Mouse (Mus musculus): ENCODE results near the gene Mmp28. TPM values are rescaled to one million over a fixed set of nuclear protein-coding genes. Genes with fewer than 3 reads are reported as not detected.

The Mmp28 gene
- 0.26 and 0.52 TPM in 2 replicates for polyA plus RNA-seq (2011; ENCODE audit: insufficient read depth, insufficient read length, low read depth, missing spikeins)

- no peaks in the 10 kb centered on the region for H3K36me3 ChIP-seq (ENCODE audit: control insufficient read depth, insufficient read depth, low read length, poor library complexity, severe bottlenecking)
- H3K27me3 ChIP-seq (ENCODE audit: control insufficient read depth, insufficient read depth, low read length, poor library complexity, severe bottlenecking), result peaks cover 3% of the 10 kb centered on the region; the same call in 1 of the 2 replicates
- peak within 1 kb of the TSS; percentile 42 for H3K9ac ChIP-seq (ENCODE audit: low read depth, poor library complexity, severe bottlenecking)
- peak within 1 kb of the TSS; percentile 63 for H3K4me3 ChIP-seq (ENCODE audit: low read depth, low read length)
- TF ChIP-seq POLR2A (IDR thresholded peaks at IDR 0.05; ENCODE audit: insufficient read depth, low read length) (no peak), EP300 (IDR thresholded peaks at IDR 0.05; ENCODE audit: insufficient read depth, low read depth, low read length) (no peak), CTCF (IDR thresholded peaks at IDR 0.05; ENCODE audit: low read depth, low read length) (no peak)
- peaks cover 2% of the 10 kb centered on the region for H3K4me1 ChIP-seq (ENCODE audit: control insufficient read depth, insufficient read depth, low read length)
- H3K27ac ChIP-seq (ENCODE audit: insufficient read depth, low read length), result no peak within 1 kb of the TSS
- H3K9me3 ChIP-seq (replicated peaks; ENCODE audit: control insufficient read depth, insufficient read depth, low read length, poor library complexity, severe bottlenecking), result no peaks in the 10 kb centered on the region
These were observed at the start of gene Mmp28 for GRCm38 (mm10) chr11:83462711-83463244. TSS of gene Mmp28 (minus strand) at chr11:83463071.

GRCm38 (mm10) chr11:83509521-83509920 is 46.6 kb upstream of the Mmp28 start:
- Histone ChIP-seq H3K9ac (ENCODE audit: low read depth, poor library complexity, severe bottlenecking) (no peak overlapping the region), H3K4me1 (ENCODE audit: control insufficient read depth, insufficient read depth, low read length) (no peaks in the 10 kb centered on the region), H3K27me3 (ENCODE audit: control insufficient read depth, insufficient read depth, low read length, poor library complexity, severe bottlenecking) (no peaks in the 10 kb centered on the region), H3K27ac (ENCODE audit: insufficient read depth, low read length) (no peak overlapping the region), H3K36me3 (ENCODE audit: control insufficient read depth, insufficient read depth, low read length, poor library complexity, severe bottlenecking) (peaks cover 29% of the 10 kb centered on the region), H3K4me3 (ENCODE audit: low read depth, low read length) (no peak overlapping the region), H3K9me3 (replicated peaks; ENCODE audit: control insufficient read depth, insufficient read depth, low read length, poor library complexity, severe bottlenecking) (no peaks in the 10 kb centered on the region)
- TF ChIP-seq CTCF (IDR thresholded peaks at IDR 0.05; ENCODE audit: low read depth, low read length), result no peak
- no peak for TF ChIP-seq EP300 (IDR thresholded peaks at IDR 0.05; ENCODE audit: insufficient read depth, low read depth, low read length)
- TF ChIP-seq POLR2A (IDR thresholded peaks at IDR 0.05; ENCODE audit: insufficient read depth, low read length), result no peak

- TF ChIP-seq POLR2A (IDR thresholded peaks at IDR 0.05; ENCODE audit: insufficient read depth, low read length), result no peak
- TF ChIP-seq EP300 (IDR thresholded peaks at IDR 0.05; ENCODE audit: insufficient read depth, low read depth, low read length), result no peak
- no peak for TF ChIP-seq CTCF (IDR thresholded peaks at IDR 0.05; ENCODE audit: low read depth, low read length)
- no peaks in the 10 kb centered on the region for H3K27me3 ChIP-seq (ENCODE audit: control insufficient read depth, insufficient read depth, low read length, poor library complexity, severe bottlenecking)
- no peaks in the 10 kb centered on the region for H3K9me3 ChIP-seq (replicated peaks; ENCODE audit: control insufficient read depth, insufficient read depth, low read length, poor library complexity, severe bottlenecking)
- peaks cover 67% of the 10 kb centered on the region for H3K36me3 ChIP-seq (ENCODE audit: control insufficient read depth, insufficient read depth, low read length, poor library complexity, severe bottlenecking)
- H3K4me3 ChIP-seq (ENCODE audit: low read depth, low read length), result no peak overlapping the region
- H3K4me1 ChIP-seq (ENCODE audit: control insufficient read depth, insufficient read depth, low read length), result no peaks in the 10 kb centered on the region
- H3K9ac ChIP-seq (ENCODE audit: low read depth, poor library complexity, severe bottlenecking), result no peak overlapping the region
- H3K27ac ChIP-seq (ENCODE audit: insufficient read depth, low read length), result no peak overlapping the region
These were observed 41.4 kb upstream of the Mmp28 start for GRCm38 (mm10) chr11:83504308-83504707.

GRCm38 (mm10) chr11:83495571-83495970 is 32.7 kb upstream of the Mmp28 start:
- TF ChIP-seq CTCF (IDR thresholded peaks at IDR 0.05; ENCODE audit: low read depth, low read length), result no peak
- no peak for TF ChIP-seq POLR2A (IDR thresholded peaks at IDR 0.05; ENCODE audit: insufficient read depth, low read length)
- TF ChIP-seq EP300 (IDR thresholded peaks at IDR 0.05; ENCODE audit: insufficient read depth, low read depth, low read length), result no peak

GRCm38 (mm10) chr11:83491488-83491887 is 28.6 kb upstream of the Mmp28 start:
- Histone ChIP-seq H3K9ac (ENCODE audit: low read depth, poor library complexity, severe bottlenecking) (no peak overlapping the region), H3K4me1 (ENCODE audit: control insufficient read depth, insufficient read depth, low read length) (peaks cover 2% of the 10 kb centered on the region), H3K27me3 (ENCODE audit: control insufficient read depth, insufficient read depth, low read length, poor library complexity, severe bottlenecking) (no peaks in the 10 kb centered on the region), H3K9me3 (replicated peaks; ENCODE audit: control insufficient read depth, insufficient read depth, low read length, poor library complexity, severe bottlenecking) (no peaks in the 10 kb centered on the region), H3K27ac (ENCODE audit: insufficient read depth, low read length) (no peak overlapping the region), H3K4me3 (ENCODE audit: low read depth, low read length) (no peak overlapping the region), H3K36me3 (ENCODE audit: control insufficient read depth, insufficient read depth, low read length, poor library complexity, severe bottlenecking) (peaks cover 43% of the 10 kb centered on the region)
- TF ChIP-seq CTCF (IDR thresholded peaks at IDR 0.05; ENCODE audit: low read depth, low read length), result no peak
- TF ChIP-seq POLR2A (IDR thresholded peaks at IDR 0.05; ENCODE audit: insufficient read depth, low read length), result no peak
- TF ChIP-seq EP300 (IDR thresholded peaks at IDR 0.05; ENCODE audit: insufficient read depth, low read depth, low read length), result no peak

More at GRCm38 (mm10) chr11:83495571-83495970, 32.7 kb upstream of the Mmp28 start:
- Histone ChIP-seq H3K4me3 (ENCODE audit: low read depth, low read length) (no peak overlapping the region), H3K9me3 (replicated peaks; ENCODE audit: control insufficient read depth, insufficient read depth, low read length, poor library complexity, severe bottlenecking) (no peaks in the 10 kb centered on the region), H3K27me3 (ENCODE audit: control insufficient read depth, insufficient read depth, low read length, poor library complexity, severe bottlenecking) (no peaks in the 10 kb centered on the region), H3K36me3 (ENCODE audit: control insufficient read depth, insufficient read depth, low read length, poor library complexity, severe bottlenecking) (peaks cover 41% of the 10 kb centered on the region), H3K27ac (ENCODE audit: insufficient read depth, low read length) (peak overlapping the region; percentile 70; the same call in 1 of the 2 replicates), H3K4me1 (ENCODE audit: control insufficient read depth, insufficient read depth, low read length) (peaks cover 2% of the 10 kb centered on the region), H3K9ac (ENCODE audit: low read depth, poor library complexity, severe bottlenecking) (no peak overlapping the region)

- Histone ChIP-seq H3K4me1 (ENCODE audit: control insufficient read depth, insufficient read depth, low read length) (no peaks in the 10 kb centered on the region), H3K27me3 (ENCODE audit: control insufficient read depth, insufficient read depth, low read length, poor library complexity, severe bottlenecking) (no peaks in the 10 kb centered on the region)
- TF ChIP-seq CTCF (IDR thresholded peaks at IDR 0.05; ENCODE audit: low read depth, low read length) (no peak), EP300 (IDR thresholded peaks at IDR 0.05; ENCODE audit: insufficient read depth, low read depth, low read length) (no peak), POLR2A (IDR thresholded peaks at IDR 0.05; ENCODE audit: insufficient read depth, low read length) (no peak)
These were observed 10.6 kb upstream of the Mmp28 start for GRCm38 (mm10) chr11:83473235-83474016.

More at GRCm38 (mm10) chr11:83473235-83474016, 10.6 kb upstream of the Mmp28 start:
- Histone ChIP-seq H3K36me3 (ENCODE audit: control insufficient read depth, insufficient read depth, low read length, poor library complexity, severe bottlenecking) (peaks cover 29% of the 10 kb centered on the region), H3K27ac (ENCODE audit: insufficient read depth, low read length) (peak overlapping the region; percentile 6; the same call in 1 of the 2 replicates), H3K9ac (ENCODE audit: low read depth, poor library complexity, severe bottlenecking) (peak overlapping the region; percentile 98), H3K4me3 (ENCODE audit: low read depth, low read length) (peak overlapping the region; percentile 96), H3K9me3 (replicated peaks; ENCODE audit: control insufficient read depth, insufficient read depth, low read length, poor library complexity, severe bottlenecking) (no peaks in the 10 kb centered on the region)

All from ES-Bruce4 (cell line).